Mouse (Mus musculus): ENCODE measurements around the gene Synpo2. TPM values are rescaled to one million over a fixed set of nuclear protein-coding genes. Genes with fewer than 3 reads are reported as not detected.
"Not testable (repeated sequence)": the region's sequence is repeated elsewhere in the genome, so short reads cannot be mapped to it uniquely, and the experiment has no call there.

Synpo2 gene
- polyA plus RNA-seq, 1 experiment from 2014 or later = 2.0 TPM

DNA sequence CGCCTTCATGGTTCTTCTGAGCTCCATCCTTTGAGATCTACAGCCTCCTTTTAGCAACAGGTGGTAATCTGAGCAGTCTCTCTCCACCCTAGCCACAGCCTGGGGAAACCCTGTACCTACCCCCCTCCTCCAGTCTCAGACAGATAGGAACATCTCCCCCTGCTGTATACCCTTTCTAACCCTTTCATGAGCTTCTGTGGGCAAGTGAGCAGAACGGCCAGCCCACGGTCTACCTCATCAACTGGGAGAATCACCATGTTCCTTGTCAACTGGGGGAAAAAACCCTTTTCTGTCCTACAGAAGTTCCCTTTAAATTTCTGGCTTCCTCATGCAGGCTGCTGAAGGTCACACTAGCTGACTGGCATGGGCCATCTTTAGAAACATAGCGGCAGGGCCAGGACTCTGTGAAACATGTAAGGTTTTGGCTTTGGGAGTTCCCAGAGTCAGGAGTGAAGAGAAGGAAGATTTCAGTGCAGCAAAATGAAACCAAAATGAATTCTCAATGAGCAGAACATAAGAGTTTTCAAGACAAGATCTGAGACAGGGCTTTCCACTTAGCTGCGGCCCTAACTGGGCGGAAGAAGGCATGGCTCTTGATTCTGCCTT lies 104.7 kb downstream of the Synpo2 start:
- Histone ChIP-seq H3K27ac (no peak overlapping the region), H3K9ac (no peak overlapping the region), H3K4me2 (replicated peaks) (no peak overlapping the region), H3K9me3 (ENCODE audit: control insufficient read depth, low read length) (no peaks in the 10 kb centered on the region), H3K4me3 (replicated peaks; ENCODE audit: low read length) (no peak overlapping the region), H3K4me1 (replicated peaks; ENCODE audit: control insufficient read depth, insufficient read depth, low read length) (no peaks in the 10 kb centered on the region), H3K27me3 (ENCODE audit: control insufficient read depth, insufficient read depth, low read length) (no peaks in the 10 kb centered on the region), H3K36me3 (replicated peaks; ENCODE audit: control insufficient read depth, insufficient read depth) (no peaks in the 10 kb centered on the region)
- 96% methylated on average over 6 of the region's 6 CpGs for WGBS
- ATAC-seq (ENCODE audit: low FRiP score) = no peak
- DNase-seq (ENCODE audit: low spot score) = no peak

DNA sequence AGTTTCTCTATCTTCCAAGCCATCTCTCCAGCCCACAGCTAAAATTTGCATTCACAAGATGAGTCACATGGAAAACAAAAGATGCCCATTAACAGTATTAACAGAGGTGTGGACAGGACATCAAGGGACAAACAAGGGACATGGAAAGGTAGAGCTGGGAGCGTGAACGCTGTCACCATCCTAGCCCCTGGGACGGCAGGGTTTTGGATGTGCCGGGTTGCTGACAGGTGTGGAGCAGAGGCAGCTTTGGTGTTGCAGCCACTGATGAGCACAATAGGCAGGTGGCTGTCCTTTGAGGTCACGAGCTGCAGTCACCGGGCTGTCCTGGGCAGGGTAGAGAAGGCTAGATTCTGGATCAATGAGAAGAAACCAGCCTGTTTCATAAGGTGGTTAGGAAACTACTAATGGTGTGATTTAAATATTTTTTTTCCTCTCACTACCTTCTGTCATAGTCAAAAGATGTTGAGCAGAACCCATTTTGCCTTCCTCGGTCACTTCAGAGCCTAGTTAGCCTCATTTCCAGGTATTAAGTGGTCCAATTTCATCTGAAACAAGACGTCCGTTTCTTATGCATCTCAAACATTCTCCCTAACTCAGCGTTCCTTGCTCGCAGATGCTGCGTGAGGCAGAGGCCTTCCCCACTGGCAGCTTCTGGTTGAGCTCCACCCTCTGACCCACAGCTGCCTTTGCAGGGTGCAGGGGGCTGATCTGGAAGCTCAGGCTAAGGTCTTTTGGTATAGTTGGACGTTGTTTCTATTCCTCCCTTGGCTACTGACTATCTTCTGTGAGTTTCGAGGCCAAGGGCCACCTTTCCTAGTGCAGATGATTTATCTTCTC lies 105.4 kb downstream of the Synpo2 start:
- Histone ChIP-seq H3K4me2 (replicated peaks) (no peak overlapping the region), H3K27ac (no peak overlapping the region), H3K36me3 (replicated peaks; ENCODE audit: control insufficient read depth, insufficient read depth) (no peaks in the 10 kb centered on the region), H3K27me3 (ENCODE audit: control insufficient read depth, insufficient read depth, low read length) (no peaks in the 10 kb centered on the region), H3K4me3 (replicated peaks; ENCODE audit: low read length) (no peak overlapping the region), H3K4me1 (replicated peaks; ENCODE audit: control insufficient read depth, insufficient read depth, low read length) (no peaks in the 10 kb centered on the region), H3K9ac (no peak overlapping the region), H3K9me3 (ENCODE audit: control insufficient read depth, low read length) (no peaks in the 10 kb centered on the region)
- no peak for DNase-seq (ENCODE audit: low spot score)
- WGBS = 86% methylated on average over 14 of the region's 14 CpGs
- no peak for ATAC-seq (ENCODE audit: low FRiP score)

DNA sequence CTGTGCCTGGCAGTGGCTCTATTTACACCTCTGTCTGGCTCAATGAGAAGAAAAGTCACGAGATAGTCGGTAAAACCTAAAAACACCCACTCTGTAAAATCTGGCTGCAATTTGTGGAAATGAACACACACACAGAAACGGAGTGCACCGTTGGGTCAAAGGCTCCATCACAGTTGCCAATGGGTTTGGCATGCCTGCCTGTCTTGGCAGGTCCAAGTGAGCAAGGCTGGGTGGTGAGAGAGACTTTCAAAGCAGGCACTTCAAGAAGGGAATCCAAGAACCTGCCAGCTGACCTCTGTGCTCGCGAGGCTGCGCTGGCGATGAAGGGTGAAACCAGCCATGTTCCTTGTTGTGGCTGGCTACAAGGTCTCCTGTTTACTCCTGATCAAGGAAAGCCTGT lies 107.2 kb downstream of the Synpo2 start:
- Histone ChIP-seq H3K27me3 (ENCODE audit: control insufficient read depth, insufficient read depth, low read length) (no peaks in the 10 kb centered on the region), H3K9ac (no peak overlapping the region), H3K27ac (no peak overlapping the region), H3K4me3 (replicated peaks; ENCODE audit: low read length) (no peak overlapping the region), H3K9me3 (ENCODE audit: control insufficient read depth, low read length) (no peaks in the 10 kb centered on the region), H3K4me1 (replicated peaks; ENCODE audit: control insufficient read depth, insufficient read depth, low read length) (no peaks in the 10 kb centered on the region), H3K4me2 (replicated peaks) (no peak overlapping the region), H3K36me3 (replicated peaks; ENCODE audit: control insufficient read depth, insufficient read depth) (no peaks in the 10 kb centered on the region)
- no peak for ATAC-seq (ENCODE audit: low FRiP score)
- DNase-seq (ENCODE audit: low spot score) = no peak
- 80% methylated on average over 8 of the region's 8 CpGs for WGBS

DNA sequence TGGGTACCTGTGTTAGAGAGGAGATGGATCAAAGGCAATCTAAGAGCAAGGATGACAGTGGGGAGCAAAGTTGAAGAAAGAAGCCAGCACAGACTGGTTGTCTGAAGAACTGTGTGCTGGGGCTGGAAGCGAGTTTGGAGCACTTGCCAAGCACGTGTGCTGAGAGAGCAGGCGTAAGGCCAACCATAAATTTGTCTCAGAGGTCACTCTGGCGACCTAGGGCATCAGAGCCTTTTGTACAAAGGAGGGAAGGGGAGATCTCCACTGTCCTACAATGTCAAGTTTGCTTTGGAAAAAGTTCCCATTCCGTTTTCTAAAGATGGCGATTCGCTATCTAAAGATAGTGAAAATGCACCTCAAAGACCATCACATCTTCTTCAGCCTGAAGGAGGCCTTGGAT lies 107.9 kb downstream of the Synpo2 start:
- Histone ChIP-seq H3K36me3 (replicated peaks; ENCODE audit: control insufficient read depth, insufficient read depth) (no peaks in the 10 kb centered on the region), H3K9ac (no peak overlapping the region), H3K4me3 (replicated peaks; ENCODE audit: low read length) (no peak overlapping the region), H3K4me1 (replicated peaks; ENCODE audit: control insufficient read depth, insufficient read depth, low read length) (no peaks in the 10 kb centered on the region), H3K9me3 (ENCODE audit: control insufficient read depth, low read length) (no peaks in the 10 kb centered on the region), H3K27me3 (ENCODE audit: control insufficient read depth, insufficient read depth, low read length) (no peaks in the 10 kb centered on the region), H3K4me2 (replicated peaks) (no peak overlapping the region), H3K27ac (no peak overlapping the region)
- WGBS = 78% methylated on average over 7 of the region's 7 CpGs
- ATAC-seq (ENCODE audit: low FRiP score) (no peak), DNase-seq (ENCODE audit: low spot score) (no peak)

DNA sequence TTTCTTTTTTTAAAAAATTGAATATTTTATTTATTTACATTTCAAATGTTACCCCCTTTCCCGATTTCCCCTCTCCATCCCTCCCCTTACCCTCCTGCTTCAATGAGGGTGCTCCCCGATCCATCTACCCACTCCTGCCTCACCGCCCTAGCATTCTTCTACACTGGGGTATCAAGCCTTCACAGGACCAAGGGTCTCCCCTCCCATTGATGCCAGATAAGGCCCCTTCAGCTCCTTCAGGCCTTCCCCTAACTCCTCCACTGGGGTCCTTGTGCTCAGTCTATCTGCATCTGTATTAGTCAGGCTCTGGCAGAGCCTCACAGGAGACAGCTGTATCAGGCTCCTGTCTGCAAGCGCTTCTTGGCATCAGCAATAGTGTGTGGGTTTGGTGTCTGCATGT lies 109.2 kb downstream of the Synpo2 start:
- H3K4me3 ChIP-seq (replicated peaks; ENCODE audit: low read length); H3K27me3 ChIP-seq (ENCODE audit: control insufficient read depth, insufficient read depth, low read length); H3K4me2 ChIP-seq (replicated peaks); DNase-seq (ENCODE audit: low spot score); H3K27ac ChIP-seq; H3K9ac ChIP-seq; H3K9me3 ChIP-seq (ENCODE audit: control insufficient read depth, low read length); H3K36me3 ChIP-seq (replicated peaks; ENCODE audit: control insufficient read depth, insufficient read depth); H3K4me1 ChIP-seq (replicated peaks; ENCODE audit: control insufficient read depth, insufficient read depth, low read length); ATAC-seq (ENCODE audit: low FRiP score): not testable (repeated sequence)
- WGBS = 93% methylated on average over 4 of the region's 4 CpGs

DNA sequence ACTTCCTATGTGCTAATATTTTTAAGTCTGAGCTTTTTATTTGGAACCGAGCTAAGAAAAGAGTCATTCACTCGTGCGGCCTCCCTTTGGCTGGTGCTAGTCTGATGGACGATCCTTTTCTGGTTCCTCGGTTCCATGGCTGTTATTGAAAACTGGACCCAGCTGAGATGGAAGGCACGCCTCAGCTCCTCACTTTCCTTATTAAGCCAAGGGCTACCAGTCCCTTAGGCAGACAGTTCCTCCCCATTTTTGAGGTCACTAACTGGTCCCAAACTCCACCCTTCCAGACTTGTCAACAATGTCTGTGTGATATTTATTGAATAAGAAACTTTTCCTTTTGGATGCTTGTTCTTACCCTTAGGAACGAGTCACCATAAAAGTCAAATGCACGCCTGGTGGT lies 112.1 kb downstream of the Synpo2 start:
- Histone ChIP-seq H3K9ac (no peak overlapping the region), H3K4me2 (replicated peaks) (no peak overlapping the region), H3K36me3 (replicated peaks; ENCODE audit: control insufficient read depth, insufficient read depth) (no peaks in the 10 kb centered on the region), H3K4me3 (replicated peaks; ENCODE audit: low read length) (no peak overlapping the region), H3K27me3 (ENCODE audit: control insufficient read depth, insufficient read depth, low read length) (no peaks in the 10 kb centered on the region), H3K27ac (no peak overlapping the region), H3K9me3 (ENCODE audit: control insufficient read depth, low read length) (no peaks in the 10 kb centered on the region), H3K4me1 (replicated peaks; ENCODE audit: control insufficient read depth, insufficient read depth, low read length) (no peaks in the 10 kb centered on the region)
- no peak for DNase-seq (ENCODE audit: low spot score)
- ATAC-seq (ENCODE audit: low FRiP score) = no peak
- 86% methylated on average over 8 of the region's 8 CpGs for WGBS

DNA sequence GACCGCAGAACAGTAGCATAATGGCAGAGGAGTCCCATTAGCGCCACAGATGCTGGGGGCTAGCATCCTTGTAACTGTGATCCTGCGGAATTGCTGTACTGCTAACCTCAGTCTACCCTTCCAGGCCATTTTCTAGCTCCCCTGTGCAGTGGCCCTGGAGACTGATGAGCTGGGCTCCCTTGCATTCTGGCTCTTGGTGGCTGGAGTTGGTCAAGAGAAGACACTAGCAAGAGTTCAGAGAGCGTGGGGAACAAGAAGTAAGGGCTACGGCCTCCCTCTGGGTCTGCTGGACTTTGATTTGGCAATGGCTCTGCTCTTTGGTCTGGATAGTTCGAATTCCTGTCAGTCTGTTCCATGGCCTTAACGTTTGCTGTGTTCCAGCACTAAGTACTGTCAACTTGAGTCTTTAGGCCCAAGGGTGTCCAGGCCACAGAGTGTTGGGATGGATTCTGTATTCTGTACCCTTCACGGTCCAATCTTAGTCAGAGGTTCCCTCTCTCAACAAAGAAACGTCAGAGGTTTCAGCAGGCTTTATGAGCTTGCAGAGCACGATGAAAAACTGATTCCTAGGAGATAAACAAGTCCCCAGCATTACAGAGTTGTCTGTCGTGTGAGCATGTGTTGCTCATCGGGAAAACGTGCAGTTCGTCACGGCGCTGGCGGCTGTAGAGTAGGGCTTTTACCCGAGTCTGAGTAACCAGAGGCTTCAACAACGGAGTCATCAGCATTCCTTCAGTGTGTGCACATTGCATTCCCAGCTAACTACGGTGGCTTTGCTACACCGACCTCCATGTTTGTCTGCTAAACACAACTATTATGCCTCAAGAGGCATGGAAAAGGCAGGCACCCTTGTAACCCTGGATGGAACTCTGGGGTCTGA lies 113.6 kb downstream of the Synpo2 start:
- H3K36me3 ChIP-seq (replicated peaks; ENCODE audit: control insufficient read depth, insufficient read depth) = no peaks in the 10 kb centered on the region
- no peaks in the 10 kb centered on the region for H3K9me3 ChIP-seq (ENCODE audit: control insufficient read depth, low read length)
- H3K27me3 ChIP-seq (ENCODE audit: control insufficient read depth, insufficient read depth, low read length) = no peaks in the 10 kb centered on the region
- WGBS = 87% methylated on average over 21 of the region's 21 CpGs
- H3K4me1 ChIP-seq (replicated peaks; ENCODE audit: control insufficient read depth, insufficient read depth, low read length) = no peaks in the 10 kb centered on the region
- H3K27ac ChIP-seq = no peak overlapping the region
- ATAC-seq (ENCODE audit: low FRiP score) (no peak), DNase-seq (ENCODE audit: low spot score) (no peak)
- H3K9ac ChIP-seq = no peak overlapping the region
- no peak overlapping the region for H3K4me3 ChIP-seq (replicated peaks; ENCODE audit: low read length)
- H3K4me2 ChIP-seq (replicated peaks) = no peak overlapping the region

DNA sequence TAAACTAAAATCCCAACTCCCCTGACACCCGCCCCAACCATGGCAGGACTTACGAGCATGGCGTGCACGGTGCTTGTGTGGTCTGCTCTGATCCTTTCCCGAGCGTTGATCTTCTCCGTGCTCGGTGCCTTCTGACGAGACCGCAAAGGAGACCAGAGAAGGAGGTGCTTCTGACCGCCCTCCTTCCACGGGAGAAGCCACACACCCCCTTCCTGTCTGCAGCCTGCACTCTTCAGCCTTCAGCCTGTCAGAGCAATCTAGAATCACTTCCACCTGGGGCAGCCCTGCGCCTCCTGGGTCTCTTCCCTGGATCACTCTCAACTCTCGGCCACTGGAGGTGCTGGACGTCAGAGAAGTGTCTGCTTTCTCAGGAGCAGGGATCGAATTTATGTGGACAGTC lies 119.0 kb downstream of the Synpo2 start:
- DNase-seq (ENCODE audit: low spot score) = no peak

More for the DNA sequence above, 119.0 kb downstream of the Synpo2 start:
- 68% methylated on average over 16 of the region's 16 CpGs for WGBS
- no peak; the same call in 1 of the 2 replicates for ATAC-seq (ENCODE audit: low FRiP score)
- Histone ChIP-seq H3K9ac (no peak overlapping the region), H3K36me3 (replicated peaks; ENCODE audit: control insufficient read depth, insufficient read depth) (no peaks in the 10 kb centered on the region), H3K9me3 (ENCODE audit: control insufficient read depth, low read length) (no peaks in the 10 kb centered on the region), H3K27me3 (ENCODE audit: control insufficient read depth, insufficient read depth, low read length) (no peaks in the 10 kb centered on the region), H3K4me2 (replicated peaks) (no peak overlapping the region), H3K27ac (no peak overlapping the region), H3K4me3 (replicated peaks; ENCODE audit: low read length) (no peak overlapping the region), H3K4me1 (replicated peaks; ENCODE audit: control insufficient read depth, insufficient read depth, low read length) (0 out of 2 replicates have a peak, but pooled peaks cover 4% of the 10 kb centered on the region)
